Mouse (Mus musculus) kidney, postnatal 0 days (tissue): Measurements from ENCODE around the gene Tas2r135. TPM values are rescaled to one million over a fixed set of nuclear protein-coding genes. Genes with fewer than 3 reads are reported as not detected.

Experiments
- ATAC-seq: fragments of 200-750 bp; cut with Nextera tagmentation; replicated peaks from 2 replicates; pipeline ENCODE4 v1.8.0; 2017; ENCODE audit warnings: low read depth, moderate number of reproducible peaks, moderate TSS enrichment, moderate library complexity; ENCODE audit not compliant: low FRiP score
- DNase-seq: peaks from one replicate; pipeline ENCODE4 v3.0.0-alpha.2; 2016; ENCODE audit warnings: low spot score
- H3K27ac ChIP-seq: fragments of 300-500 bp; sonication (generic); 2 replicates; pipeline ENCODE4 v1.5.1; 2014; ENCODE audit warnings: mild to moderate bottlenecking
- H3K27me3 ChIP-seq: fragments of 300-500 bp; sonication (generic); 2 replicates; pipeline ENCODE4 v1.6.1; 2014; ENCODE audit warnings: low read length, mixed read lengths; ENCODE audit not compliant: insufficient read depth
- H3K36me3 ChIP-seq: fragments of 300-500 bp; sonication (generic); 2 replicates; pipeline ENCODE4 v1.6.1; 2014; ENCODE audit warnings: low read length, mixed read lengths; ENCODE audit not compliant: insufficient read depth
- H3K4me1 ChIP-seq: fragments of 300-500 bp; sonication (generic); replicated peaks from 2 replicates; pipeline ENCODE4 v1.6.1; 2014; ENCODE audit warnings: antibody characterized with exemption, low read length, mixed read lengths; ENCODE audit not compliant: insufficient read depth
- H3K4me2 ChIP-seq: fragments of 300-500 bp; sonication (generic); 2 replicates; pipeline ENCODE4 v1.6.1; 2014; ENCODE audit warnings: mild to moderate bottlenecking, low read length, moderate library complexity, mixed read lengths
- H3K4me3 ChIP-seq: fragments of 300-500 bp; sonication (generic); replicated peaks from 2 replicates; pipeline ENCODE4 v1.5.1; 2014; ENCODE audit warnings: low read depth, low read length
- H3K9ac ChIP-seq: fragments of 300-500 bp; sonication (generic); 2 replicates; pipeline ENCODE4 v1.6.1; 2014; ENCODE audit warnings: low read depth, low read length
- H3K9me3 ChIP-seq: fragments of 300-500 bp; sonication (generic); replicated peaks from 2 replicates; pipeline ENCODE4 v1.6.1; 2016; ENCODE audit warnings: low read length, inconsistent platforms, mixed read lengths
- CTCF ChIP-seq: IDR thresholded peaks from 2 replicates; pipeline ENCODE4 v1.5.1; 2016; ENCODE audit warnings: antibody characterized with exemption, low read depth, mild to moderate bottlenecking, moderate library complexity
- WGBS: fragments of 180-500 bp; shearing (Covaris S2); extraction: QIAGEN DNeasy Blood & Tissue Kit; methylation state at CpG from one replicate; pipeline ENCODE4 v1.1.7; 2014; 5-methylcytosine and 5-hydroxymethylcytosine counted together
- polyA plus RNA-seq: library from polyadenylated mRNA; unstranded; fragments of >200 nt; fragmentation: Nextera tagmentation; extraction: Ambion mirVana; gene quantifications from 2 replicates; pipeline ENCODE4 v1.2.1, GENCODE M21; 2015

Gene Tas2r135
- polyA plus RNA-seq, 1 experiment from 2014 or later = not detected

GRCm38 (mm10) chr6:42364607-42365006 is 40.6 kb upstream of the Tas2r135 start:
- 88% methylated on average over 15 of the region's 15 CpGs for WGBS
- no peaks in the 10 kb centered on the region for H3K27me3 ChIP-seq
- no peaks in the 10 kb centered on the region for H3K4me1 ChIP-seq
- H3K27ac ChIP-seq = no peak overlapping the region
- H3K36me3 ChIP-seq = peaks cover 10% of the 10 kb centered on the region
- no peak overlapping the region for H3K4me2 ChIP-seq
- no peak overlapping the region for H3K4me3 ChIP-seq
- DNase-seq = no peak
- ATAC-seq = no peak
- no peak overlapping the region for H3K9ac ChIP-seq
- H3K9me3 ChIP-seq = no peaks in the 10 kb centered on the region
- TF ChIP-seq CTCF = no peak

- no peak for TF ChIP-seq CTCF
These were observed 40.0 kb upstream of the Tas2r135 start for GRCm38 (mm10) chr6:42365215-42365614.

GRCm38 (mm10) chr6:42369870-42370269 is 35.4 kb upstream of the Tas2r135 start:
- H3K27me3 ChIP-seq = no peaks in the 10 kb centered on the region
- no peaks in the 10 kb centered on the region for H3K36me3 ChIP-seq
- H3K9me3 ChIP-seq = no peaks in the 10 kb centered on the region
- H3K9ac ChIP-seq = no peak overlapping the region
- no peak overlapping the region for H3K4me2 ChIP-seq
- H3K27ac ChIP-seq = no peak overlapping the region
- no peak overlapping the region for H3K4me3 ChIP-seq
- ATAC-seq (no peak), DNase-seq (no peak)
- TF ChIP-seq CTCF = no peak
- 34% methylated on average over 3 of the region's 3 CpGs for WGBS
- H3K4me1 ChIP-seq = peaks cover 13% of the 10 kb centered on the region; the same call in 1 of the 2 replicates

More at GRCm38 (mm10) chr6:42365215-42365614, 40.0 kb upstream of the Tas2r135 start:
- Histone ChIP-seq H3K27me3 (no peaks in the 10 kb centered on the region), H3K4me1 (no peaks in the 10 kb centered on the region), H3K27ac (no peak overlapping the region), H3K4me2 (no peak overlapping the region), H3K4me3 (no peak overlapping the region), H3K36me3 (peaks cover 4% of the 10 kb centered on the region), H3K9me3 (no peaks in the 10 kb centered on the region), H3K9ac (no peak overlapping the region)
- DNase-seq = no peak
- WGBS = 92% methylated on average over 6 of the region's 6 CpGs
- no peak for ATAC-seq

GRCm38 (mm10) chr6:42370630-42371363 is 34.4 kb upstream of the Tas2r135 start:
- Histone ChIP-seq H3K27ac (no peak overlapping the region), H3K9ac (no peak overlapping the region), H3K4me3 (no peak overlapping the region), H3K4me2 (no peak overlapping the region), H3K27me3 (no peaks in the 10 kb centered on the region), H3K4me1 (peaks cover 13% of the 10 kb centered on the region; the same call in 1 of the 2 replicates), H3K9me3 (no peaks in the 10 kb centered on the region), H3K36me3 (no peaks in the 10 kb centered on the region)
- ATAC-seq = no peak
- DNase-seq = no peak
- 54% methylated on average over 4 of the region's 4 CpGs for WGBS
- no peak for TF ChIP-seq CTCF

- no peaks in the 10 kb centered on the region for H3K36me3 ChIP-seq
- whole genome bisulfite sequencing = 13% methylated on average over 3 of the region's 3 CpGs
- no peak overlapping the region for H3K27ac ChIP-seq
- peaks cover 13% of the 10 kb centered on the region; the same call in 1 of the 2 replicates for H3K4me1 ChIP-seq
- H3K4me3 ChIP-seq = peak overlapping the region; percentile 51; the same call in 1 of the 2 replicates
- DNase-seq (no peak), ATAC-seq (no peak)
- peak overlapping the region; percentile 94 for H3K4me2 ChIP-seq
- TF ChIP-seq CTCF = no peak
- H3K9ac ChIP-seq = no peak overlapping the region
- no peaks in the 10 kb centered on the region for H3K27me3 ChIP-seq
- no peaks in the 10 kb centered on the region for H3K9me3 ChIP-seq
These were observed 33.2 kb upstream of the Tas2r135 start for GRCm38 (mm10) chr6:42372001-42372400.

- peak overlapping the region; percentile 94 for H3K4me2 ChIP-seq
- 27% methylated on average over 9 of the region's 9 CpGs for WGBS
- no peaks in the 10 kb centered on the region for H3K36me3 ChIP-seq
- no peak for TF ChIP-seq CTCF
- peaks cover 13% of the 10 kb centered on the region; the same call in 1 of the 2 replicates for H3K4me1 ChIP-seq
- no peaks in the 10 kb centered on the region for H3K27me3 ChIP-seq
- DNase-seq (no peak), ATAC-seq (0 out of 2 replicates have a peak, but pooled peaks have one; percentile 8)
- H3K9me3 ChIP-seq = no peaks in the 10 kb centered on the region
- H3K4me3 ChIP-seq = peak overlapping the region; percentile 51
- H3K27ac ChIP-seq = no peak overlapping the region
- H3K9ac ChIP-seq = peak overlapping the region; percentile 57
These were observed 32.8 kb upstream of the Tas2r135 start for GRCm38 (mm10) chr6:42372421-42372815.
